Mouse (Mus musculus) forebrain, embryonic 13.5 days (tissue): ENCODE results near the gene Vmn1r171. TPM values are rescaled to one million over a fixed set of nuclear protein-coding genes. Genes with fewer than 3 reads are reported as not detected.
"Not testable (repeated sequence)": the region's sequence is repeated elsewhere in the genome, so short reads cannot be mapped to it uniquely, and the experiment has no call there.

Experiments
- ATAC-seq: fragments of 200-750 bp; cut with Nextera tagmentation; 2 replicates; pipeline ENCODE4 v1.8.0; 2017
- H3K27ac ChIP-seq: fragments of 300-500 bp; sonication (generic); 2 replicates; pipeline ENCODE4 v1.5.1; 2015; ENCODE audit warnings: inconsistent platforms, mild to moderate bottlenecking, moderate library complexity
- H3K27me3 ChIP-seq: fragments of 300-500 bp; sonication (generic); 2 replicates; pipeline ENCODE4 v1.6.1; 2015; ENCODE audit warnings: mild to moderate bottlenecking, inconsistent platforms
- H3K36me3 ChIP-seq: fragments of 300-500 bp; sonication (generic); 2 replicates; pipeline ENCODE4 v1.6.1; 2015; ENCODE audit warnings: mild to moderate bottlenecking, inconsistent platforms; ENCODE audit not compliant: poor library complexity, severe bottlenecking
- H3K4me1 ChIP-seq: fragments of 300-500 bp; sonication (generic); 2 replicates; pipeline ENCODE4 v1.6.1; 2015; ENCODE audit warnings: inconsistent platforms
- H3K4me2 ChIP-seq: fragments of 300-500 bp; sonication (generic); 2 replicates; pipeline ENCODE4 v1.6.1; 2015; ENCODE audit warnings: inconsistent platforms, mild to moderate bottlenecking, moderate library complexity
- H3K4me3 ChIP-seq: fragments of 300-500 bp; sonication (generic); 2 replicates; pipeline ENCODE4 v1.5.1; 2015; ENCODE audit warnings: mild to moderate bottlenecking, inconsistent platforms
- H3K9ac ChIP-seq: fragments of 300-500 bp; sonication (generic); 2 replicates; pipeline ENCODE4 v1.6.1; 2015; ENCODE audit warnings: mild to moderate bottlenecking, inconsistent platforms
- H3K9me3 ChIP-seq: fragments of 300-500 bp; sonication (generic); replicated peaks from 2 replicates; pipeline ENCODE4 v1.6.1; 2016; ENCODE audit warnings: inconsistent platforms
- WGBS: fragments of 180-500 bp; shearing (Covaris S2); methylation state at CpG from one replicate; pipeline ENCODE4 v1.1.7; 2015; 5-methylcytosine and 5-hydroxymethylcytosine counted together
- polyA plus RNA-seq: library from polyadenylated mRNA; unstranded; fragments of >200 nt; fragmentation: Nextera tagmentation; extraction: Ambion mirVana; gene quantifications from 2 replicates; pipeline ENCODE4 v1.2.1, GENCODE M21; 2015

Gene Vmn1r171
- not detected in 2 replicates for polyA plus RNA-seq

- Histone ChIP-seq H3K36me3 (no peaks in the 10 kb centered on the region), H3K27ac (no peak within 1 kb of the TSS), H3K27me3 (no peaks in the 10 kb centered on the region), H3K4me3 (no peak within 1 kb of the TSS), H3K4me2 (no peak within 1 kb of the TSS), H3K9me3 (peaks cover 16% of the 10 kb centered on the region), H3K4me1 (no peaks in the 10 kb centered on the region), H3K9ac (no peak within 1 kb of the TSS)
- ATAC-seq = no peak
Observed at GRCm38 (mm10) chr7:23630422-23630821, at the start of gene Vmn1r171. TSS of gene Vmn1r171 (plus strand) at chr7:23630722.

DNA sequence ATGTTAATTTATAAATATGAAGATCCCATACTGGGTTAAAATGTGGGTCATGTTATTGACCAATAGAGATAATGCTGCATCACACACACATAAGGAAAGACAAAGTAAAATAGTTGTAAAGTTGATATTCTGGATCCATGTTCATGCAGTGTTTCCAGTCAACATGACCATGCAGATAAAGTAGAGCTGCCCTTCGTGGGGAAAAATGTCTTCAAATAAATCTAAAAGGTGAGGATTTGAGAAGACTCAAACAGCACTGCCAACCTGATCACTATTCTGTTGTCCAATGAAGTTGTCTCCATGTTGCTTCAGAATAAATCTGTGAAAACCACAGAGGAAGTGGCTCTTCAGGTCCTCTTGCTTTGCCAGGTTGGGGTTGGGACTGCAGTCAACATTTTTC lies 24.6 kb upstream of the Vmn1r171 start, which contains the start of gene Vmn1r170:
TSS of gene Vmn1r170 (plus strand) at position 301 of the 400 bp plus-strand sequence.
- not testable (repeated sequence) for ATAC-seq, H3K36me3 ChIP-seq, H3K4me3 ChIP-seq, H3K4me2 ChIP-seq, H3K4me1 ChIP-seq, H3K27ac ChIP-seq, H3K27me3 ChIP-seq, H3K9ac ChIP-seq
- H3K9me3 ChIP-seq = peaks cover 16% of the 10 kb centered on the region
- WGBS = 42% methylated on average over 1 of the region's 1 CpGs

GRCm38 (mm10) chr7:23658016-23658415 lies 27.5 kb downstream of the Vmn1r171 start, which contains the start of gene Vmn1r172:
TSS of gene Vmn1r172 (plus strand) at chr7:23658316.
- H3K4me3 ChIP-seq = no peak within 1 kb of the TSS
- no peaks in the 10 kb centered on the region for H3K27me3 ChIP-seq
- H3K9me3 ChIP-seq = peaks cover 2% of the 10 kb centered on the region
- no peak within 1 kb of the TSS for H3K9ac ChIP-seq
- no peak within 1 kb of the TSS for H3K27ac ChIP-seq
- 70% methylated on average over 2 of the region's 2 CpGs for WGBS
- H3K4me2 ChIP-seq = no peak within 1 kb of the TSS
- no peaks in the 10 kb centered on the region for H3K4me1 ChIP-seq
- H3K36me3 ChIP-seq = no peaks in the 10 kb centered on the region
- ATAC-seq = no peak

Other genes starting within 250 kb of the Vmn1r171 start
- gene Nlrp5, start 244.8 kb upstream of the Vmn1r171 start, polyA plus RNA-seq = not detected in 2 replicates
- gene Vmn1r167, start 123.5 kb upstream of the Vmn1r171 start, polyA plus RNA-seq = not detected in 2 replicates
- gene Vmn1r168, start 91.0 kb upstream of the Vmn1r171 start, polyA plus RNA-seq = not detected in 2 replicates
- not detected in 2 replicates for gene Vmn1r169, start 55.2 kb upstream of the Vmn1r171 start, polyA plus RNA-seq
- gene Vmn1r170, start 24.5 kb upstream of the Vmn1r171 start, polyA plus RNA-seq = not detected in 2 replicates
- not detected in 2 replicates for gene Vmn1r172, start 27.6 kb downstream of the Vmn1r171 start, polyA plus RNA-seq
- gene Vmn1r173, start 70.0 kb downstream of the Vmn1r171 start, polyA plus RNA-seq = not detected in 2 replicates
- not detected in 2 replicates for gene Vmn1r174, start 121.5 kb downstream of the Vmn1r171 start, polyA plus RNA-seq
- gene Vmn1r175, start 179.9 kb downstream of the Vmn1r171 start, polyA plus RNA-seq = not detected in 2 replicates
- gene Vmn1r176, start 206.7 kb downstream of the Vmn1r171 start, polyA plus RNA-seq = not detected in 2 replicates
- gene Vmn1r177, start 235.7 kb downstream of the Vmn1r171 start, polyA plus RNA-seq = not detected in 2 replicates